Mouse (Mus musculus): Measurements from ENCODE around the gene Ephb1. TPM values are rescaled to one million over a fixed set of nuclear protein-coding genes. Genes with fewer than 3 reads are reported as not detected.

Gene Ephb1
- polyA plus RNA-seq, 1 experiment from 2014 or later = 23.0 TPM

GRCm38 (mm10) chr9:102262100-102262501, 92.4 kb downstream of the Ephb1 start:
- no peaks in the 10 kb centered on the region for H3K36me3 ChIP-seq (ENCODE audit: poor library complexity, severe bottlenecking)
- H3K9ac ChIP-seq = no peak overlapping the region
- 13% methylated on average over 4 of the region's 4 CpGs for whole genome bisulfite sequencing
- peaks cover 56% of the 10 kb centered on the region for H3K4me1 ChIP-seq
- no peaks in the 10 kb centered on the region for H3K9me3 ChIP-seq (replicated peaks)
- H3K27ac ChIP-seq = no peak overlapping the region
- ATAC-seq = peak; percentile 48; the same call in 1 of the 2 replicates
- peak overlapping the region; percentile 29 for H3K4me2 ChIP-seq
- peaks cover 59% of the 10 kb centered on the region for H3K27me3 ChIP-seq
- no peak overlapping the region for H3K4me3 ChIP-seq

DNA sequence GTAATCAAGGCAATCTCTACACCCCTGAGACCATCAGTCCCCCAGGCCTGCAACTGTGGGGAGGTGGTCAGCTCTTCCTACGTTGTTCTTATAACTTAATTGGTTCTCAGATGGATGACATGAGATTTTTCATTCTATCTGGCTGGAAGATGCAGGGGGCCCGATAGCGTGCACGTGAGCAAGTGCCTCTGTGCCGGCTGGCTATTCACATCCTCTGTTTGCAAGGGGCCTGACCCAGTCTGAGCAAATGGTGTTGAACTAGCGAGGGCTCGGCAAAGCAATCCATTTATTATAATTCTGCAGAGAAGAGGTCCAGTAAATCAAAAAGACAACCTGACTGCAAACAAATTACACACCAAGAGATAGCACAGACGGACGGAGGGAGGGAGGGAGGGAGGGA, 93.0 kb downstream of the Ephb1 start:
- ATAC-seq = peak; percentile 41; the same call in 1 of the 2 replicates
- no peak overlapping the region for H3K27ac ChIP-seq
- H3K4me1 ChIP-seq = peaks cover 53% of the 10 kb centered on the region
- 3% methylated on average over 9 of the region's 9 CpGs for WGBS
- peak overlapping the region; percentile 29 for H3K4me2 ChIP-seq
- H3K9me3 ChIP-seq (replicated peaks) = no peaks in the 10 kb centered on the region
- H3K4me3 ChIP-seq = no peak overlapping the region
- peaks cover 60% of the 10 kb centered on the region for H3K27me3 ChIP-seq
- H3K9ac ChIP-seq = no peak overlapping the region
- H3K36me3 ChIP-seq (ENCODE audit: poor library complexity, severe bottlenecking) = no peaks in the 10 kb centered on the region

DNA sequence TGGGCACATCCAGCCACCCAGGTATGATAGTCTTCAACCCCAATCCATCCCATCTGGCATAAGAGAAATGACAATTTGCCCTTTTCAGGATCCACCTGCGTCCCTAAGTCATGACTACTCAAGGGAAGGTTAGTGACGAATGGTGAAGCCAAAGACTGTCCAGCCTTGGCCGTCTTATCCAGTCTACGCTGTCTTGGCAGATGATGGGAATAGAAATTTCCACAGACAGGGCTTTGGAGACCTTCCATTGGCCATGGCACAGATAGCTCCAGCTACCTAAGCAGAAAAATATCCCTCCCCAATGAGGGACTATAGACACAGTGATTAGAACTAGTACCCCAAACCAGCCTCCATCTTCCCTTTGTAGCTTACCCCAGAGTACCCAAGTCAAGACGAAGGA, 98.1 kb downstream of the Ephb1 start:
- no peak overlapping the region for H3K9ac ChIP-seq

DNA sequence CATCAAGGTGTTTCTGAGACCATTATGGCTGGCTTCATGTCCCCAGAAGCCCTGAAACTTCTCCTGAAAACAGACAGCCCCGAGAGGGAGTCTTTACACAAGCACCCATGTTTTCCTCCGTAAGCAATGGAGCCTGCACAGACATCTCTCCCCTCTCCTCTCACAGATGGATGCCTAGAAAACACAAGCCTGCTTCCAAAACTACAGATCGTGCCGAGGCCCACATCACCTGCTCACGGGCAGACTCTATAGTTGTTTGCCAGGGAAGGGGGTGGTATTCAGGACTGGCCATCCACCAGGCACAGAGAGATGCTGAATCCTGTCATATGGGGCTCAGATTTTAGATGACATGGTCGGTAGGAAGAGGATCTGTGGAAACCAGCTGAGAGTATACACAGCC, 98.7 kb downstream of the Ephb1 start:
- H3K4me1 ChIP-seq = peaks cover 14% of the 10 kb centered on the region
- no peak overlapping the region for H3K9ac ChIP-seq
- ATAC-seq = no peak
- H3K4me3 ChIP-seq = no peak overlapping the region
- no peaks in the 10 kb centered on the region for H3K36me3 ChIP-seq (ENCODE audit: poor library complexity, severe bottlenecking)
- no peak overlapping the region for H3K4me2 ChIP-seq
- no peaks in the 10 kb centered on the region for H3K9me3 ChIP-seq (replicated peaks)
- H3K27ac ChIP-seq = no peak overlapping the region
- H3K27me3 ChIP-seq = peaks cover 91% of the 10 kb centered on the region
- 83% methylated on average over 6 of the region's 6 CpGs for WGBS

More for the DNA sequence above, 98.1 kb downstream of the Ephb1 start:
- ATAC-seq = no peak
- Histone ChIP-seq H3K27ac (no peak overlapping the region), H3K27me3 (peaks cover 87% of the 10 kb centered on the region), H3K4me1 (peaks cover 20% of the 10 kb centered on the region), H3K36me3 (ENCODE audit: poor library complexity, severe bottlenecking) (no peaks in the 10 kb centered on the region), H3K9me3 (replicated peaks) (no peaks in the 10 kb centered on the region), H3K4me3 (no peak overlapping the region), H3K4me2 (no peak overlapping the region)
- WGBS = 94% methylated on average over 5 of the region's 5 CpGs

- Histone ChIP-seq H3K27me3 (peaks cover 86% of the 10 kb centered on the region), H3K9me3 (replicated peaks) (no peaks in the 10 kb centered on the region), H3K4me2 (peak overlapping the region; percentile 24), H3K36me3 (ENCODE audit: poor library complexity, severe bottlenecking) (no peaks in the 10 kb centered on the region), H3K9ac (0 out of 2 replicates have a peak overlapping the region, but pooled peaks have one; percentile 32), H3K4me1 (peaks cover 50% of the 10 kb centered on the region), H3K4me3 (no peak overlapping the region), H3K27ac (peak overlapping the region; percentile 40; the same call in 1 of the 2 replicates)
- peak; percentile 87 for ATAC-seq
- WGBS = 5% methylated on average over 9 of the region's 9 CpGs
Measured at GRCm38 (mm10) chr9:102249124-102249816, 105.2 kb downstream of the Ephb1 start.

- Histone ChIP-seq H3K4me1 (peaks cover 69% of the 10 kb centered on the region), H3K4me3 (no peak overlapping the region), H3K9ac (no peak overlapping the region), H3K27me3 (peaks cover 83% of the 10 kb centered on the region), H3K27ac (no peak overlapping the region), H3K4me2 (no peak overlapping the region), H3K9me3 (replicated peaks) (no peaks in the 10 kb centered on the region), H3K36me3 (ENCODE audit: poor library complexity, severe bottlenecking) (no peaks in the 10 kb centered on the region)
- 20% methylated on average over 7 of the region's 7 CpGs for WGBS
- no peak for ATAC-seq
Measured at GRCm38 (mm10) chr9:102245551-102245950, 108.9 kb downstream of the Ephb1 start.

GRCm38 (mm10) chr9:102243296-102243695, 111.2 kb downstream of the Ephb1 start:
- H3K9ac ChIP-seq = 0 out of 2 replicates have a peak overlapping the region, but pooled peaks have one; percentile 43
- peaks cover 85% of the 10 kb centered on the region for H3K27me3 ChIP-seq
- H3K36me3 ChIP-seq (ENCODE audit: poor library complexity, severe bottlenecking) = no peaks in the 10 kb centered on the region; the same call in 1 of the 2 replicates
- no peaks in the 10 kb centered on the region for H3K9me3 ChIP-seq (replicated peaks)
- ATAC-seq = peak; percentile 82
- 2% methylated on average over 7 of the region's 7 CpGs for WGBS
- peak overlapping the region; percentile 27; the same call in 1 of the 2 replicates for H3K27ac ChIP-seq
- H3K4me2 ChIP-seq = peak overlapping the region; percentile 9
- H3K4me1 ChIP-seq = peaks cover 48% of the 10 kb centered on the region
- no peak overlapping the region for H3K4me3 ChIP-seq

DNA sequence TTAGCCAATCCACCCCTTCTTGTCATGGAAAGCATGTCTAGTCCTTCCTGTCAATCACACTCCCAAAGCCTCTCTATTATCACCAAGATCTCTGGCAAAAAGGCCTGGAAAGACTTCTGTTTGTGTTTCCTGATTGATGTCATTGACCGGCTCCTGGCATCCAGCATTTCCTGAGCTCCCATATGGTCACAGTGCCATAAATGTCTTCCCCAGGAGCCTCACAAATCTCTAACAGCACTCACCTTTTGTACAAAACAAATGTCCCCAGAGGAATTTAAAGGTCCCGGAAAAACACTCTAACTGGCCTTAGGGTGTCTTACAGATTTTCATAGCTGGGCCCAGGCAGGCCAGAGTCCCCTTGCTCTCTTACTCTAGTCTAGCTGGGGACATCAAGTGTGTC, 112.9 kb downstream of the Ephb1 start:
- Histone ChIP-seq H3K4me1 (peaks cover 35% of the 10 kb centered on the region), H3K4me2 (no peak overlapping the region), H3K9me3 (replicated peaks) (no peaks in the 10 kb centered on the region), H3K4me3 (no peak overlapping the region), H3K27ac (no peak overlapping the region), H3K27me3 (peaks cover 82% of the 10 kb centered on the region), H3K36me3 (ENCODE audit: poor library complexity, severe bottlenecking) (no peaks in the 10 kb centered on the region; the same call in 1 of the 2 replicates), H3K9ac (no peak overlapping the region)
- ATAC-seq = no peak
- 85% methylated on average over 2 of the region's 2 CpGs for WGBS

GRCm38 (mm10) chr9:102240215-102240614, 114.3 kb downstream of the Ephb1 start:
- Histone ChIP-seq H3K36me3 (ENCODE audit: poor library complexity, severe bottlenecking) (no peaks in the 10 kb centered on the region; the same call in 1 of the 2 replicates), H3K9me3 (replicated peaks) (no peaks in the 10 kb centered on the region), H3K9ac (no peak overlapping the region), H3K4me2 (no peak overlapping the region), H3K27me3 (peaks cover 73% of the 10 kb centered on the region), H3K4me3 (no peak overlapping the region), H3K4me1 (peaks cover 37% of the 10 kb centered on the region), H3K27ac (no peak overlapping the region)
- 82% methylated on average over 4 of the region's 4 CpGs for WGBS
- ATAC-seq = no peak

DNA sequence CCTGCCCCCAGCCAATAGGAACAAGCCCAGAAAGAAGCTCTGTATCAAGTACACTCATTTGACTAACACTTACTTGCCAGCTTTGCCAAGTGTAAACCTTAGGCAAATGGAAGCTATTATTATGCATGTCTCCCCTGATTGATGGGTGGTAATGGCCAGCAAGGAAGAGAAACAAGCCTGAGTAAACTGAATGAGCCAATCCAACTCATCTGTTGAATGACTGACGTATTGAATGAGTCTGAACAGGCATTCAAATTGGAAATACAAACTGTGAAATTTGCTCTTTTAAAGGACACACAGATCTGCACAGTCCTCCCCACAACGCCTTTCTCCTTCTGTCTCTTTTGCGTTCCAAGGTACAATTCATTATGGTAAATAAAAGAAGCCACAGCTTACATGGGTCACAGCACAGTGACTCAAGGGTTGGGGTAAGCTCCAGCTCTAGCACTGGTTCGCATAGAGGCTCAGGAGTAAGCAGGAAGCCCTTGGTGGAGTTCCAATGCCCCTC, 119.0 kb downstream of the Ephb1 start:
- no peaks in the 10 kb centered on the region; the same call in 1 of the 2 replicates for H3K36me3 ChIP-seq (ENCODE audit: poor library complexity, severe bottlenecking)
- H3K27ac ChIP-seq = no peak overlapping the region
- H3K4me2 ChIP-seq = no peak overlapping the region
- H3K9ac ChIP-seq = no peak overlapping the region
- no peak overlapping the region for H3K4me3 ChIP-seq
- H3K9me3 ChIP-seq (replicated peaks) = no peaks in the 10 kb centered on the region
- peak; percentile 87 for ATAC-seq
- peaks cover 41% of the 10 kb centered on the region for H3K27me3 ChIP-seq
- H3K4me1 ChIP-seq = peaks cover 39% of the 10 kb centered on the region
- WGBS = 25% methylated on average over 4 of the region's 4 CpGs

DNA sequence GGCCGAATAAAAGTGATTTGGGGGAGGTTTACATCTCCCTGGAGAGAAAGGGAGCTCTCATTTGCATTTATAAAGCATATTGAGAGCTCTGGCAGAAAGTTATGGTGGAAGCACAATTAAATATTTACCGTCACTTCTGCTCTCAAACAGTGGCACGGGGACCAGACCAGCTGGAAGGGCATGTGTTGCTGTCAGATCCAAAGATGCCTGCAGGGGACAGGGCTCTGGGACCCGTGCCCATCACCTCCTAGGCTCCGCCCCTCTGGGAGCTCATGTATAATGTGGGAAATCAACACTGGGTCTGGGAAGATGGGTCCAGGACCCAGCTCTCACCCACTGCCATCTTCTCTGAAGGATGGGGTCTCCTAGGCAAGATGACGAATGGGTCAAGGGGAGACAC, 123.2 kb downstream of the Ephb1 start:
- H3K9me3 ChIP-seq (replicated peaks) = no peaks in the 10 kb centered on the region
- H3K4me3 ChIP-seq = no peak overlapping the region
- peak; percentile 75 for ATAC-seq
- H3K27me3 ChIP-seq = peaks cover 22% of the 10 kb centered on the region
- no peak overlapping the region for H3K27ac ChIP-seq
- WGBS = 42% methylated on average over 6 of the region's 6 CpGs
- no peaks in the 10 kb centered on the region for H3K36me3 ChIP-seq (ENCODE audit: poor library complexity, severe bottlenecking)
- H3K4me2 ChIP-seq = no peak overlapping the region
- no peak overlapping the region for H3K9ac ChIP-seq
- H3K4me1 ChIP-seq = peaks cover 44% of the 10 kb centered on the region

DNA sequence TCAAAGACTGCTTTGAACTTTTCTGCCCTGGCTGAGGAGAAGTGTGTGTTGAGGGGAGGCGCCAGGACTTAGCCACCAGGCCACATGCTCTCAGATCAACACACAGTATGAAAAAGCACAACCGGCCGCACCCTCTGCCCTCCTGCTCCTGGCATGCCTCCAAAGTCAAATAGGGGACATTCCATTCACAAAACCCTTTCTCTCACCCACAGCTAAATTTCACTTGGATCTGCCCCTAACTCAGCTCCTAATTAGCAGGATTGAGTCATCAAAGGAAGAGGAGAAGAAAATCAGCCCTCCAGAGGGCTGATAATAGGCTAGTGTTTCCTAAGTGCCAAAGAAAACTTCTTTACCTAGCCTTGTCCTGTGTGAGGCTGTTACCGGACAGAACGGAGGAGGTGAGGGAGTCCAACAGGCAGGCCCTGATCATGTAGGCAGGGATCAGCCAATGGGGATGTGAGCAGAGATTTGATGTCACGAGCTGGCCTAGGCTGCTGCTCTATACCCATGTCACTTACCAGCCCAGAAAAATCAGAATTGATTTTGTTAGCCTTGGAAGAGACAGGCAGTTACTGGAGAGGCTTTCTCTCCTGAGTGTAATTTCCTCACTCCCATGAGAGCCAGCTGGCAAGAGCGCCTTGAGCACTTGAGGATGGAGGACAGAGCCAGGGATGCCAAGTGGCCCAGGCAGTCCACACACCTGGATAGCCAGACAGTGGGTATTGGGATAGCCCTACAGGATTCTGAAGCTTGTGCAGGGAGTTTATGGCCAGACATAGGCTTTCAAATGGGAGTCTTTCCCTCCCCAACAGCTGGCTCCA, 137.5 kb downstream of the Ephb1 start:
- no peak overlapping the region for H3K4me3 ChIP-seq
- peaks cover 48% of the 10 kb centered on the region for H3K4me1 ChIP-seq
- peaks cover 62% of the 10 kb centered on the region for H3K27me3 ChIP-seq
- peak overlapping the region; percentile 52; the same call in 1 of the 2 replicates for H3K27ac ChIP-seq
- no peak for ATAC-seq
- WGBS = 19% methylated on average over 7 of the region's 7 CpGs
- H3K36me3 ChIP-seq (ENCODE audit: poor library complexity, severe bottlenecking) = peaks cover 3% of the 10 kb centered on the region; the same call in 1 of the 2 replicates
- H3K9ac ChIP-seq = no peak overlapping the region
- no peak overlapping the region for H3K4me2 ChIP-seq
- no peaks in the 10 kb centered on the region for H3K9me3 ChIP-seq (replicated peaks)
